Mouse (Mus musculus) spleen, adult 12 weeks (tissue): ENCODE measurements around the gene Ppfia3.

Experiments used
- DNase-seq: peaks from one replicate; pipeline ENCODE4 v3.0.0; 2022; ENCODE audit warnings: low spot score

The Ppfia3 gene

GRCm38 (mm10) chr7:45312686-45313453, 53.9 kb downstream of the Ppfia3 start:
- no peak for DNase-seq

GRCm38 (mm10) chr7:45312023-45312422, 54.8 kb downstream of the Ppfia3 start:
- no peak for DNase-seq

- DNase-seq: no peak
Observed at GRCm38 (mm10) chr7:45309455-45309854, 57.4 kb downstream of the Ppfia3 start.

GRCm38 (mm10) chr7:45308551-45309240, 58.1 kb downstream of the Ppfia3 start:
- DNase-seq: no peak

- DNase-seq: no peak
Observed at GRCm38 (mm10) chr7:45305275-45305674, 61.5 kb downstream of the Ppfia3 start.

- no peak for DNase-seq
Observed at GRCm38 (mm10) chr7:45304869-45305268, 62.0 kb downstream of the Ppfia3 start.

GRCm38 (mm10) chr7:45302626-45303025, 64.2 kb downstream of the Ppfia3 start:
- no peak for DNase-seq

GRCm38 (mm10) chr7:45300270-45300669, 66.5 kb downstream of the Ppfia3 start:
- no peak for DNase-seq

- peak; percentile 43 for DNase-seq
Observed at GRCm38 (mm10) chr7:45299752-45300151, 67.1 kb downstream of the Ppfia3 start.

GRCm38 (mm10) chr7:45297563-45297962, 69.3 kb downstream of the Ppfia3 start:
- no peak for DNase-seq

GRCm38 (mm10) chr7:45296626-45297025, 70.2 kb downstream of the Ppfia3 start:
- DNase-seq: no peak
